Mouse (Mus musculus) monocyte, adult 59 days (primary cell): ENCODE results near the gene Abhd13. TPM values are rescaled to one million over a fixed set of nuclear protein-coding genes. Genes with fewer than 3 reads are reported as not detected.

ENCODE experiments used
- total RNA-seq, 2 experiments: library from RNA; stranded (reverse); gene quantifications; one replicate each; pipeline ENCODE4 v1.2.4; 2023

Gene Abhd13
- 10 to 100 TPM; 13.4 to 15.1 TPM for total RNA-seq

DNA sequence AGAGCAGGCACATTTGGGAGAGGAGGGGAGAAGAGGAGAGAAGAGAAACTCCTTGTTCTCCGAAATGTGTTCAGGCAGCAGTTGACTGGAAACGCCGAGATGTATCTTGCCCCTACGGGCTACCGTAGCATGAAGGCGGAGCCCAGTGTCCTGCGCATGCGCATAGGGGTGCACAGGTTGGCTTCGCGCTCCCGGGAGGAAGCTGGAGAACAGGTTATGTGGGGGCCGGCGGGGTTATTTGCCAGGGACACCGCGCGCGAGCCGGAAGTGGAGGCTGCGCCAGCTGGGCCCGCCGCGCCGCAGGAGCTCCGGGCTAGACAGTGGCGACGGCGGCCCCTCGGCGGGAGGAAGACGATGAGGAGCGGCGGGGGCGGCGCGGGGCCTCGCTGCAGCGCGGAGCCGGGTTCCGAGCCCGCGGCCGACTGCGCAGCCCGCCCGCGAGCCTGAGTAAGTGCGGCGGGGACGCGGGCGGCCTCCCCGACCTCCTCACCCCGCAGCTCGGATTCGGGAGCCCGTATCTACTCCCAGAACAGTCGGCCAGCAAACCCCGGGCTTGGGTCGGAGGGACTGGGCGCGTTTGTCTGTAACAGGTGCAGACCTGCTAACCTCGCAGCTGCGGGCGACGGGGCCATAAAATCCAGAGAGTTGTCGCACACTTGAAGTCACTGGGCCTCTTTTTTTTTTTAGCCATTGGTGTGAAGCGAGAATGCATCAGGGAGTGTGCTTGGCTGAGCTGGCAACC, at the start of gene Abhd13, which contains the start of gene Lig4:
Abhd13 (plus strand) TSS at position 135 of the 742 bp plus-strand sequence.
Lig4 (minus strand) TSS at position 114 of the 742 bp plus-strand sequence.

DNA sequence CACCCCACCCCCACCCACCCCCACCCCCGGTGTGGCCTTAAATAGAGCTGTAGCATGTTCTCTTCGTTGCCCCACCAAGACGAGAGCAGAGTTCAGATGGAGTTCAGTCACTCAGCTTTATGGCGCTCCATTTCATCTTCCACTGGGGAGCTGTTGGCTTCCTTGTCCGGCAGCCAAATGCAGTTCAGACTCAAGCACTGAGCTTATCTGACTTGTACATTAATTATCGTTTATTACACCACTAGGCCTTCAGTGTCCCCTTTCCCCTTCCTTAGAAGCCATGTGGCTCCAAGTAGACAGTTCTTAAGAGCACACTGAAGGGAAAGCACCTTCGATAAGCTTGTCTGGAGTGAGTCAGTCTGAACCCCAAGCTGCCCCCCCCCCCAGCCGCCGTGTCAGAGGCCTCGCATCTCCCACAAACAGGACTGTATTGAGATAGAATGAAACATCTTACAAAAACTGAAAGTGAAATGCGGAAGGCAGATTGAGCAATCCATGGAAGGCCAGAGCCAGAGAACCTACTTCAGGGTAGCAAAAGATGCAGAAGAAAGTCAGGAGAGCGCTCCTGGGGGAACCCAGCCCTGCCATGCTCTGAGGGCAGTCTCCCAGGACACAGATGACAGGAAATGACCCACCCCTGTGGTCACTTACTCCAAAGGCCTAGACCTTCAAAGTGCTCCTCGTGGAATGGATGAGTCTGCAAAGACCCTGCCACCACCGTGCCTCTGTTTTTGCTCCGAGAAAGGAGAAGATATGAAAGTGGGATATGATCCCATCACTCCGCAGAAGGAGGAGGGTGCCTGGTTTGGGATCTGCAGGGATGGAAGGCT, 28.9 kb downstream of the Abhd13 start, which contains the start of gene Tnfsf13b:
Tnfsf13b (plus strand) TSS at position 312 of the 830 bp plus-strand sequence.

Other genes starting within 250 kb of the Abhd13 start
- not detected for gene Fam155a, start 206.5 kb upstream of the Abhd13 start, total RNA-seq
- gene Gm10217, start 113.5 kb upstream of the Abhd13 start, total RNA-seq: not detected
- 1 to 10 TPM; 1.8 to 2.7 TPM for gene Lig4, start within 50 bp of the Abhd13 start, total RNA-seq
- gene Tnfsf13b, start 28.8 kb downstream of the Abhd13 start, total RNA-seq: 10 to 100 TPM; 14.1 to 16.1 TPM
- not detected for gene Myo16, start 176.2 kb downstream of the Abhd13 start, total RNA-seq